Mouse (Mus musculus) heart, adult 2 months (tissue): ENCODE data around the gene Ceacam18.

Source experiments
- CTCF ChIP-seq: fragments of 200-600 bp; IDR thresholded peaks from 2 replicates; pipeline ENCODE4 v1.8.1; 2022; ENCODE audit warnings: antibody characterized with exemption, mild to moderate bottlenecking, moderate library complexity
- POLR2A ChIP-seq: fragments of 200-500 bp; IDR thresholded peaks from 2 replicates; pipeline ENCODE4 v1.6.1; 2011; ENCODE audit warnings: mild to moderate bottlenecking, low read depth, low read length, control low read depth; ENCODE audit not compliant: insufficient read depth

DNA sequence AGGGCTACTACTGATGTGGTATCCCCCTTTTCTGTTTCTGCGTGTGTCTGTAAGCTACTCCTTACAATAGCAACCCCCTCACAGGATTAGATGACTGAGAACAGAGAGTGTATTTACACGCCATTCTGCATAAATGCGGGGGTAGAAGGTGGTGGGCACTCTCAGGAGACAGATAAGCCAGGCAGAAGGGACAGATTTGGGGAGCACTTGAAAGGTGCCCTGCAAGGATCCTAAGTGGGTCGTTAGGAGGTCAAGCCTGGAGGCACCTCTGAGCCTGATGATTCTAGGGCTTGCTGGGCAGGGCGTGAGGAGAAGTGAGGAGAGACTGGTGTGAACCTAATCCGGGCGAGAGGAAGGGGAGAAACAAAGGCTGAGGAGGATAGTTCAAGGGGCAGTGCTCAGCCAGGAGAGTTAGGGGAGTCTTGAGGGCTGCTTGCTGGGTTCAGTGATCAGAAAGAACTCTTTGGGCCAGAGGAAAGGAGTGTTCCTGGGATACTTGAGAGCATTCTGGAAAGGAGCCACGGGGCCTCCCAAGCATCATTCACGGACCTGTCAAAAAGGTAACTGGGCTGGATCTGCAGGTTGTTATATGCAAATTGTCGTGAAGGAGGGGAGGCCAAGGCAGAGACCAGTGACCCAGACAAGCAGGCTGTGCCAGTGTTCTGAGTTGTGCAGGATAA is 38.2 kb downstream of the Ceacam18 start:
- no peak for TF ChIP-seq CTCF
- TF ChIP-seq POLR2A = no peak
